Mouse (Mus musculus) midbrain, postnatal 0 days (tissue): ENCODE data around the gene Rrnad1. TPM values are rescaled to one million over a fixed set of nuclear protein-coding genes. Genes with fewer than 3 reads are reported as not detected.

Experiments used
- ATAC-seq: fragments of 200-750 bp; cut with Nextera tagmentation; 2 replicates; pipeline ENCODE4 v1.8.0; 2017; ENCODE audit warnings: moderate number of reproducible peaks, mild to moderate bottlenecking, moderate TSS enrichment, moderate library complexity; ENCODE audit not compliant: low FRiP score
- DNase-seq: peaks from one replicate; pipeline ENCODE4 v3.0.0-alpha.2; 2015; ENCODE audit warnings: low spot score
- H3K27ac ChIP-seq: fragments of 300-500 bp; sonication (generic); 2 replicates; pipeline ENCODE4 v1.5.1; 2014; ENCODE audit warnings: low read depth, mild to moderate bottlenecking, low read length, mixed read lengths
- H3K27me3 ChIP-seq: fragments of 300-500 bp; sonication (generic); 2 replicates; pipeline ENCODE4 v1.6.1; 2014; ENCODE audit warnings: low read length, control low read depth, mixed read lengths; ENCODE audit not compliant: insufficient read depth
- H3K36me3 ChIP-seq: fragments of 300-500 bp; sonication (generic); 2 replicates; pipeline ENCODE4 v1.6.1; 2014; ENCODE audit warnings: low read length, control low read depth, mixed read lengths; ENCODE audit not compliant: insufficient read depth
- H3K4me1 ChIP-seq: fragments of 300-500 bp; sonication (generic); 2 replicates; pipeline ENCODE4 v1.6.1; 2014; ENCODE audit warnings: mild to moderate bottlenecking, control low read depth, antibody characterized with exemption, low read length, mixed read lengths; ENCODE audit not compliant: insufficient read depth
- H3K4me2 ChIP-seq: fragments of 300-500 bp; sonication (generic); 2 replicates; pipeline ENCODE4 v1.6.1; 2014; ENCODE audit warnings: low read depth, mild to moderate bottlenecking, low read length, mixed read lengths; ENCODE audit not compliant: poor library complexity, severe bottlenecking
- H3K4me3 ChIP-seq: fragments of 300-500 bp; sonication (generic); 2 replicates; pipeline ENCODE4 v1.5.1; 2014; ENCODE audit warnings: low read depth, mild to moderate bottlenecking, low read length, moderate library complexity
- H3K9ac ChIP-seq: fragments of 300-500 bp; sonication (generic); replicated peaks from 2 replicates; pipeline ENCODE4 v1.6.1; 2014; ENCODE audit warnings: mild to moderate bottlenecking, low read length, moderate library complexity, mixed read lengths; ENCODE audit not compliant: poor library complexity, severe bottlenecking
- H3K9me3 ChIP-seq: fragments of 300-500 bp; sonication (generic); 2 replicates; pipeline ENCODE4 v1.6.1; 2016; ENCODE audit warnings: low read length, control low read depth
- CTCF ChIP-seq: IDR thresholded peaks from 2 replicates; pipeline ENCODE4 v1.5.1; 2016; ENCODE audit warnings: antibody characterized with exemption, mild to moderate bottlenecking
- WGBS: fragments of 180-500 bp; shearing (Covaris S2); extraction: QIAGEN DNeasy Blood & Tissue Kit; methylation state at CpG from one replicate; pipeline ENCODE4 v1.1.7; 2014; 5-methylcytosine and 5-hydroxymethylcytosine counted together
- polyA plus RNA-seq: library from polyadenylated mRNA; unstranded; fragments of >200 nt; fragmentation: Nextera tagmentation; extraction: Ambion mirVana; gene quantifications from 2 replicates; pipeline ENCODE4 v1.2.1, GENCODE M21; 2015
- total RNA-seq: library from RNA; depleted of rRNA; stranded (reverse); fragments of >200 nt; gene quantifications from 2 replicates; pipeline ENCODE4 v1.2.3, GENCODE M21; 2014

Rrnad1 gene
- total and polyA plus RNA-seq, 2 experiments from 2014 or later = 17.6 to 27.8 TPM

DNA sequence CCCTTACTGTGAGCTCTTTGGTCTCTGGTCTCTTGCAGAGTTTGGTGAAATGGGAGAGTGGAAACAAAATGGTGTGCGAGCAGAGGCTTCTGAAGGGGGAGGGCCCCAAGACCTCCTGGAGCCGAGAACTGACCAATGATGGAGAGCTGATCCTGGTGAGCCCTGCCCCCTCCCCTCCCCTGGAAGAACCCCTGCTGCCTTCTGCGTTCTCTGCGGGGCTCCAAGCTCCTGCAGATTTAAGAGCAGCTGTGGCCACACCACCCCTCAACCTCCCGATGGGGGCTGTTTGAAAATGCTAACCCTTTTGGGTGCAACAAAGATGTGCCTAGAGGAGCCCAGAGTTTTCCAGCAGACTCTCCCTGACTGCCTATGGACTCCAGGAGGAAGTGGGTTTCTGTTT is 21.9 kb upstream of the Rrnad1 start:
- Histone ChIP-seq H3K27me3 (0 out of 2 replicates have a peak, but pooled peaks cover 4% of the 10 kb centered on the region), H3K9me3 (no peaks in the 10 kb centered on the region), H3K27ac (peak overlapping the region; percentile 6; the same call in 1 of the 2 replicates), H3K4me3 (peak overlapping the region; percentile 3; the same call in 1 of the 2 replicates), H3K9ac (no peak overlapping the region), H3K36me3 (no peaks in the 10 kb centered on the region), H3K4me1 (peaks cover 10% of the 10 kb centered on the region), H3K4me2 (peak overlapping the region; percentile 25)
- WGBS = 4% methylated on average over 4 of the region's 5 CpGs
- TF ChIP-seq CTCF = no peak
- peak; percentile 47; the same call in 1 of the 2 replicates for ATAC-seq
- peak; percentile 63 for DNase-seq

DNA sequence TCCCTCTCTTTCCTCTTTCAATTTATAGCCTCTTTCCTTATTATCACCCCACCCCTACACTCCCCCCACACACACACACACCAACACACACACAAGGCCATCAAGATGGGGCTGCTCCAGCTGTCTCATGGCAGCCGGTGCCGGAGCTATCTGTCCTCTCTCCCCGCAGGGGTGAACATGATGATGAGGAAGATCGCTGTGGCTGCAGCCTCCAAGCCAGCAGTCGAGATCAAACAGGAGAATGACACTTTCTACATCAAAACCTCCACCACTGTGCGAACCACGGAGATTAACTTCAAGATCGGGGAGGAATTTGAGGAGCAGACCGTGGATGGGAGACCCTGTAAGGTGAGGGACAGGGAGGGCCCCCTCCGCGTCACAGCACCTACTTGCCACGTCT is 21.4 kb upstream of the Rrnad1 start:
- H3K27me3 ChIP-seq = 0 out of 2 replicates have a peak, but pooled peaks cover 4% of the 10 kb centered on the region
- 20% methylated on average over 12 of the region's 12 CpGs for WGBS
- H3K9me3 ChIP-seq = no peaks in the 10 kb centered on the region
- peaks cover 14% of the 10 kb centered on the region for H3K4me1 ChIP-seq
- no peak overlapping the region for H3K27ac ChIP-seq
- peak overlapping the region; percentile 3; the same call in 1 of the 2 replicates for H3K4me3 ChIP-seq
- TF ChIP-seq CTCF = no peak
- DNase-seq = no peak
- no peak overlapping the region; the same call in 1 of the 2 replicates for H3K9ac ChIP-seq
- no peaks in the 10 kb centered on the region for H3K36me3 ChIP-seq
- ATAC-seq = peak; percentile 6; the same call in 1 of the 2 replicates
- peak overlapping the region; percentile 25 for H3K4me2 ChIP-seq

DNA sequence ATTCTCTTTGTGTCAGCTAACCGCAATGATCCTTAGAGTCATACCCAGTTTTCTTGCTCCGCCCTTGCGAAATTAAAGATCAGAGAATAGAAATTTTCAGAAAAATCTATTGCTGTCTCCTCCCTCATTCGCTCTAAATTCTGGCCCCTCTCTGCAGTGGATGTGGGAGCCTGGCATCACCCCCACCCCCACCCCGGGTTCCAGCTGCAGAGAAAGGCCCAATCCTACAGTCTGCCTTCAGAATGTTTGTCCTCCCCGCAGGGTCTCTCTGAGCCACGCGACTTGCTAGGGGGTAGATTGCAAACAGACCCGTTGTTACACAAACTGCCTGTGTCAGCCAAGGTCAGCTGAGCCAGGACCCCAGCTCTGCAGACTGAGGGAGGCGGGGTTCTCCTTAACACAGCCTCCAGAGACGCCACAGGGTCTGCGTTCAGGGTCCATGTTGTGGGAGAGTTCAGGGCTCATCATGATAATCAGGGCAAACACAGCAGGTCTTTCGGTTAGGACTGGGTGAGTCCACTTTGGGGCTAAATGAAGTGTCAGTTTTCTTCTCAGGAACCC is 19.5 kb upstream of the Rrnad1 start:
- no peak overlapping the region for H3K27ac ChIP-seq
- no peak for ATAC-seq
- no peak overlapping the region for H3K9ac ChIP-seq
- H3K4me3 ChIP-seq = no peak overlapping the region
- 0 out of 2 replicates have a peak, but pooled peaks cover 4% of the 10 kb centered on the region for H3K27me3 ChIP-seq
- no peak overlapping the region for H3K4me2 ChIP-seq
- H3K36me3 ChIP-seq = no peaks in the 10 kb centered on the region
- H3K4me1 ChIP-seq = peaks cover 14% of the 10 kb centered on the region
- 24% methylated on average over 13 of the region's 13 CpGs for WGBS
- no peak for TF ChIP-seq CTCF
- H3K9me3 ChIP-seq = no peaks in the 10 kb centered on the region
- DNase-seq = no peak

DNA sequence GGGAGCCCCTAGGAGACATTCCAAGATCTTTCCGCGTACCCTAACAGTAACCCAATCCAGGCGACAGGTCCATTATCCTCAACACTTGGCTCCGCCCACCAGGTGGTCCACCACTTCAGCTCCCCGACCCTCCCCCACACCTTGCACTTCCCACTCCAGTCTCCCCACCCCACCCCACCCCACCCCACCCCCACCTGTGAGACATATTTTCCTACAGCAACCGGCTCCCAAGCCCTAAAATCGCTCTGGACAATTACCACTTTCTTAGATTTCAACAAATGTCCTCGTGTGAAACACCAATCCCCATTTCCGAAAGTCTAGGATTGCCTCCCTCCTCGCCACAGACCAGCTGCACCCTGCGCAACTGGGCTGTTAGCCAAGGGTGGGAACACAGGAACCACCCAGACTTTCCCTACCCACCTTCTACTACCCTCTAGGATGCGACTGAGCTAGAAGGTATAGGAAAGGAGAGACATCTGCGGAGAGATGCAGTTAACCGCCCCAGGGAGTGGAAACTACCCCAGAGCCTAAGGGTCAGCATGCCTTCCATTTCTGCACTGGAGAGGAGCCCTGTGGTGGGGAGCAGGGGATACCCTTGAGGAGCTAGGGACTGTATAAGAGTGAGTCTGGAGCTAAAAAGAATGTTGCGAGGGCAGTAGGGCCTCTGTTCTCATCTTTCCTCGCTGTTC is 18.9 kb upstream of the Rrnad1 start:
- no peak for DNase-seq
- no peak overlapping the region for H3K27ac ChIP-seq
- TF ChIP-seq CTCF = no peak
- H3K9me3 ChIP-seq = no peaks in the 10 kb centered on the region
- H3K4me1 ChIP-seq = peaks cover 14% of the 10 kb centered on the region
- ATAC-seq = no peak
- H3K4me3 ChIP-seq = no peak overlapping the region
- WGBS = 27% methylated on average over 16 of the region's 16 CpGs
- H3K27me3 ChIP-seq = 0 out of 2 replicates have a peak, but pooled peaks cover 4% of the 10 kb centered on the region
- no peak overlapping the region for H3K9ac ChIP-seq
- H3K36me3 ChIP-seq = no peaks in the 10 kb centered on the region
- H3K4me2 ChIP-seq = 0 out of 2 replicates have a peak overlapping the region, but pooled peaks have one; percentile 64

DNA sequence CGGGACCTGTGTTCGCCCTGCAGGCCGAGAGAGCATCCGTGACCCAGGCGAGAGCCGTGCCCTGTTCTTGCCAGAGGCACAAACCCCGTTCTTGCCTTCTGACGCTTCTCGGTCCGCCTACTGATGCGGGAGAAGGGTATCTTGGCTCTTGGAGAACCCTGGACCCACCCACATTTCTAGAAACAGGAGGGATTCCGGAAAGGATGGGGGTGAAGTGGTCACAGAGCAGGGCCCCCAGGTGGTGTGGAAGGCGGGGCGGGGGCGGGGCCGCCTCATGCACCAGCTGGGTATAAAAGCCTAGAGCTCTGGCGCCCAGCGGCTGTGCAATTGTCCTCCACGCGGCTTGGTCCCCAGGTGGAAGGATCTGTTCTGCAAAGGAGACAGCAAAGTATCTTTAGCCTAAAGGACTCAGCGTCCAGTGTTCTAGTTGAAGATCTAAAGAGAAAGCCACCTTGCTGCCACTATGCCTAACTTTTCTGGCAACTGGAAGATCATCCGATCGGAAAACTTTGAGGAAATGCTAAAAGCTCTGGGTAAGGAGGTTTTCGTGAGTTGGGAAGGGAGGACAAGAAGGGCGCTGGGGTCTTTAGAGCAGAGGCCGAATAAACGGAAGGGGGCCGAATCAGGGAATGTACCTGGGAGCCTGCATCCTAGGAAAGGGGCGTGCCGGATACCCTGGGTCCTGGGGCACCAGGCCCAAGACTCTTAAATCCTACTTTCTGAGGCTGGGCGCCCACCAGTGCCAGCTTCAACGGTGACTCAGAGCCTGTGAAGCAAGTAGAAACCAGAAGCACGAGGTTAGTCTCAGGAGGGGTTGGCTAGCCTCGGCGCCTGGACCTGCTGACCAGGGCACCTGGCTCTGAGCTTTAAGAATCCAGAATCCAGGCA is 18.1 kb upstream of the Rrnad1 start, which contains the start of gene Crabp2:
TSS of gene Crabp2 (plus strand) at position 289 of the 888 bp plus-strand sequence.
- Histone ChIP-seq H3K9me3 (no peaks in the 10 kb centered on the region), H3K9ac (0 out of 2 replicates have a peak within 1 kb of the TSS, but pooled peaks have one; percentile 13), H3K27ac (no peak within 1 kb of the TSS), H3K36me3 (no peaks in the 10 kb centered on the region), H3K27me3 (0 out of 2 replicates have a peak, but pooled peaks cover 4% of the 10 kb centered on the region), H3K4me1 (peaks cover 14% of the 10 kb centered on the region), H3K4me2 (peak within 1 kb of the TSS; percentile 64), H3K4me3 (peak within 1 kb of the TSS; percentile 26)
- no peak for TF ChIP-seq CTCF
- DNase-seq (no peak), ATAC-seq (no peak)
- WGBS = 6% methylated on average over 33 of the region's 35 CpGs
